Mouse (Mus musculus) hindbrain, embryonic 14.5 days (tissue): ENCODE results near the gene Slc3a1. TPM values are rescaled to one million over a fixed set of nuclear protein-coding genes. Genes with fewer than 3 reads are reported as not detected.

Experiments
- ATAC-seq: fragments of 200-750 bp; cut with Nextera tagmentation; 2 replicates; pipeline ENCODE4 v1.8.0; 2017; ENCODE audit warnings: moderate number of reproducible peaks, mild to moderate bottlenecking, moderate TSS enrichment, moderate library complexity; ENCODE audit not compliant: low FRiP score
- DNase-seq: peaks from one replicate; pipeline ENCODE4 v3.0.0-alpha.2; 2015; ENCODE audit warnings: low spot score
- H3K27ac ChIP-seq: fragments of 300-500 bp; sonication (generic); 2 replicates; pipeline ENCODE4 v1.5.1; 2014; ENCODE audit warnings: mild to moderate bottlenecking, moderate library complexity
- H3K27me3 ChIP-seq: fragments of 300-500 bp; sonication (generic); 2 replicates; pipeline ENCODE4 v1.6.1; 2014; ENCODE audit warnings: mild to moderate bottlenecking, low read length, mixed read lengths; ENCODE audit not compliant: control insufficient read depth, insufficient read depth
- H3K36me3 ChIP-seq: fragments of 300-500 bp; sonication (generic); replicated peaks from 2 replicates; pipeline ENCODE4 v1.6.1; 2014; ENCODE audit not compliant: control insufficient read depth, insufficient read depth
- H3K4me1 ChIP-seq: fragments of 300-500 bp; sonication (generic); replicated peaks from 2 replicates; pipeline ENCODE4 v1.6.1; 2014; ENCODE audit warnings: antibody characterized with exemption, low read length, mixed read lengths; ENCODE audit not compliant: control insufficient read depth, insufficient read depth
- H3K4me2 ChIP-seq: fragments of 300-500 bp; sonication (generic); replicated peaks from 2 replicates; pipeline ENCODE4 v1.6.1; 2014; ENCODE audit warnings: mild to moderate bottlenecking, moderate library complexity
- H3K4me3 ChIP-seq: fragments of 300-500 bp; sonication (generic); replicated peaks from 2 replicates; pipeline ENCODE4 v1.5.1; 2014; ENCODE audit warnings: mild to moderate bottlenecking, low read length
- H3K9ac ChIP-seq: fragments of 300-500 bp; sonication (generic); 2 replicates; pipeline ENCODE4 v1.6.1; 2014
- H3K9me3 ChIP-seq: fragments of 300-500 bp; sonication (generic); 2 replicates; pipeline ENCODE4 v1.6.1; 2016; ENCODE audit warnings: low read length; ENCODE audit not compliant: control insufficient read depth
- WGBS: fragments of 180-500 bp; shearing (Covaris S2); extraction: QIAGEN DNeasy Blood & Tissue Kit; methylation state at CpG from one replicate; pipeline ENCODE4 v1.1.7; 2014; 5-methylcytosine and 5-hydroxymethylcytosine counted together
- polyA plus RNA-seq: library from polyadenylated mRNA; unstranded; fragments of >200 nt; fragmentation: Nextera tagmentation; extraction: Ambion mirVana; gene quantifications from 2 replicates; pipeline ENCODE4 v1.2.1, GENCODE M21; 2014

Gene Slc3a1
- polyA plus RNA-seq, 1 experiment from 2014 or later: 0.25 TPM

GRCm38 (mm10) chr17:85043404-85043816 lies 15.2 kb downstream of the Slc3a1 start:
- Histone ChIP-seq H3K4me1 (no peaks in the 10 kb centered on the region), H3K9ac (no peak overlapping the region), H3K27me3 (no peaks in the 10 kb centered on the region), H3K9me3 (no peaks in the 10 kb centered on the region), H3K4me2 (no peak overlapping the region), H3K36me3 (no peaks in the 10 kb centered on the region), H3K27ac (no peak overlapping the region), H3K4me3 (no peak overlapping the region)
- 85% methylated on average over 6 of the region's 6 CpGs for WGBS
- no peak for DNase-seq
- no peak for ATAC-seq

GRCm38 (mm10) chr17:85044466-85044865 lies 16.3 kb downstream of the Slc3a1 start:
- Histone ChIP-seq H3K4me1 (no peaks in the 10 kb centered on the region), H3K9me3 (no peaks in the 10 kb centered on the region), H3K4me2 (no peak overlapping the region), H3K36me3 (no peaks in the 10 kb centered on the region), H3K9ac (no peak overlapping the region), H3K27me3 (no peaks in the 10 kb centered on the region), H3K4me3 (no peak overlapping the region), H3K27ac (no peak overlapping the region)
- 91% methylated on average over 5 of the region's 5 CpGs for WGBS
- no peak for ATAC-seq
- DNase-seq: no peak

DNA sequence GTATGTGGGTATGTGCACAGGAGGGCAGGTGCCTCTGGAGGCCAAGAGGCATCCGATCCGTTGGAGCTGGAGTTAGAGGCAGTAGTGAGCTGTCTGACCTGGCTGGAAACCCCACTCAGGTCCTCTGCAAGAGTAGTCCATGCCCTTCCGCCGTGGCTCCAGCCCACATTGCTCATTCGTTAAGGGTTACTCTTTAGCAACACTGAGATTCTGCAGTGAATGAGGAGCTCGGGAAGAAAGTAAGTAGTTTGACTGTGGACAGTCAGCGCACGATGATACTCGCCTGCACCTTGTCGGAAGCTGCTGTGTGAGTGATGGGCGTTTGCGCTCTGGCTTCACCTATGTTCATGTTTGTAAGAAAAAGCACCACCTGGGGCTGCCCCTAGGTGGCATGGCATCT lies 17.0 kb downstream of the Slc3a1 start:
- Histone ChIP-seq H3K4me1 (no peaks in the 10 kb centered on the region), H3K27ac (no peak overlapping the region), H3K4me3 (no peak overlapping the region), H3K4me2 (no peak overlapping the region), H3K9me3 (no peaks in the 10 kb centered on the region), H3K9ac (no peak overlapping the region), H3K27me3 (no peaks in the 10 kb centered on the region), H3K36me3 (no peaks in the 10 kb centered on the region)
- 90% methylated on average over 12 of the region's 12 CpGs for WGBS
- ATAC-seq: no peak
- DNase-seq: no peak

DNA sequence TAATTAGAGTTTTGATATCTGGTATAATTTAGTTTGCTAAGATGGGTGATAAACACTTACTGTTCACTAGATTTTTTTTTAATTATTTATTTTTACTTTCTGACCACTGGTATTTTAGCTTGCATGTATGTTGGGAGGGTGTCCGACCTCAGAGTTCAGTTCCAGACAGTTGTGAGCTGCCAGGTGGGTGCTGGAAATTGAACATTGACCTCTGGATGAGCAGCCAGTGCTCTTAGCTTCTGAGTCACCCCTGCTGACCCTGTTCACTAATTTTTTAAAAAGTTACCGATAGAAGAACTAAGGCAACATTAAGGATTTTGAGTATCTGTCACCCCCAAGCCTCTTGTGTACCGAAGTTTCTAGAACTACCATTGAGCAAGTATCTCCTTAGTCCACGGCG lies 20.2 kb downstream of the Slc3a1 start:
- no peak overlapping the region for H3K9ac ChIP-seq

DNA sequence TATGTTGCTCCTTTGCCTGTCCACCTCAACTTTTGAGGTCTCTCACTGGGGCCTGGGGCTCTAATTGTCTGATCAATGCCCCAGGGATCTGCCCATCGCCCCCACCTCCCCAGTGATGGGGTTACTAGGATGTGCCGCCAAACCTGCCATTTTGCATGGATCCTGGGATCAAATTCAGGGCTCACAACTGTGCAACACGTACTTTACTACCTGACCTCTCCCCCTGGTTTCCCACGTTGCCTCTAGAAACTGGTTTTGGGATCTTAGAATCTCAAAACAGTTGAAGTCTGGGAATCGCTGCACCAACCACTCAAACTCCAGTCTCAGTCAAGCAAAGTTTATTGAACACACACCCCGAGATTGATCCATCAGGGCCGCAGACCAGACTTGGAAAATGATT lies 30.1 kb downstream of the Slc3a1 start:
- H3K4me3 ChIP-seq: no peak overlapping the region
- H3K9me3 ChIP-seq: no peaks in the 10 kb centered on the region
- H3K4me2 ChIP-seq: no peak overlapping the region
- no peaks in the 10 kb centered on the region for H3K27me3 ChIP-seq
- DNase-seq (no peak), ATAC-seq (no peak)
- H3K27ac ChIP-seq: no peak overlapping the region
- peaks cover 11% of the 10 kb centered on the region for H3K36me3 ChIP-seq
- no peak overlapping the region for H3K9ac ChIP-seq
- no peaks in the 10 kb centered on the region for H3K4me1 ChIP-seq
- WGBS: 93% methylated on average over 7 of the region's 7 CpGs

More for the DNA sequence above, 20.2 kb downstream of the Slc3a1 start:
- no peak overlapping the region for H3K4me3 ChIP-seq
- H3K27ac ChIP-seq: no peak overlapping the region
- H3K4me2 ChIP-seq: no peak overlapping the region
- H3K4me1 ChIP-seq: no peaks in the 10 kb centered on the region
- 95% methylated on average over 5 of the region's 5 CpGs for WGBS
- DNase-seq (no peak), ATAC-seq (no peak)
- no peaks in the 10 kb centered on the region for H3K36me3 ChIP-seq
- no peaks in the 10 kb centered on the region for H3K9me3 ChIP-seq
- no peaks in the 10 kb centered on the region for H3K27me3 ChIP-seq

DNA sequence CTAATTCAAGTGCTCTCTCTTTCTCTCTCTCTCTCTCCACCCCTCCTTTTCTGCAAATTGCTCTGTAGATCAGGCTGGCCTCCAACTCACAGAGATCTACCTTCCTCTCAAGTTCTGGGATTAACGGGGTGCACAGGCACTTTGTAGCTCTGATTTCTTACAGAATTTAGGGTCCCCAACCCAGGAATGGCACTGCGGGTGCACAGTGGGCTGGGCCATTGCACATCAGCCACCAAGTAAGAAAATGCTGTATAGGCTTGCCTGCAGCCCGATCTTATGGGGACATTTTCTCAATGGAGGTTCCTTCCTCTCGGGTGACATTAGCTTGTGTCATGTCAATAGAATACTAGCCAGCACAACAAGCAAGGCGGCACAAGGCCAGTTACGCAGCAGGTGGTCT lies 31.0 kb downstream of the Slc3a1 start:
- Histone ChIP-seq H3K36me3 (peaks cover 19% of the 10 kb centered on the region), H3K4me3 (no peak overlapping the region), H3K9me3 (no peaks in the 10 kb centered on the region), H3K9ac (no peak overlapping the region), H3K4me2 (no peak overlapping the region), H3K27me3 (no peaks in the 10 kb centered on the region), H3K4me1 (no peaks in the 10 kb centered on the region), H3K27ac (no peak overlapping the region)
- WGBS: 84% methylated on average over 6 of the region's 6 CpGs
- DNase-seq (no peak), ATAC-seq (no peak)

GRCm38 (mm10) chr17:85063560-85063959 lies 35.4 kb downstream of the Slc3a1 start:
- Histone ChIP-seq H3K36me3 (peaks cover 64% of the 10 kb centered on the region), H3K4me2 (no peak overlapping the region)
- 89% methylated on average over 7 of the region's 7 CpGs for WGBS

GRCm38 (mm10) chr17:85067331-85067730 lies 39.2 kb downstream of the Slc3a1 start:
- peaks cover 98% of the 10 kb centered on the region for H3K36me3 ChIP-seq
- no peaks in the 10 kb centered on the region for H3K9me3 ChIP-seq
- 95% methylated on average over 7 of the region's 7 CpGs for WGBS
- no peaks in the 10 kb centered on the region for H3K27me3 ChIP-seq
- no peak overlapping the region for H3K4me3 ChIP-seq
- H3K9ac ChIP-seq: no peak overlapping the region
- no peak for ATAC-seq
- H3K4me1 ChIP-seq: no peaks in the 10 kb centered on the region
- H3K27ac ChIP-seq: no peak overlapping the region
- DNase-seq: no peak
- no peak overlapping the region for H3K4me2 ChIP-seq

More at GRCm38 (mm10) chr17:85063560-85063959, 35.4 kb downstream of the Slc3a1 start:
- Histone ChIP-seq H3K9ac (no peak overlapping the region), H3K27me3 (no peaks in the 10 kb centered on the region), H3K9me3 (no peaks in the 10 kb centered on the region), H3K4me1 (no peaks in the 10 kb centered on the region), H3K27ac (no peak overlapping the region), H3K4me3 (no peak overlapping the region)
- no peak for DNase-seq
- no peak for ATAC-seq

GRCm38 (mm10) chr17:85070658-85071057 lies 42.5 kb downstream of the Slc3a1 start:
- Histone ChIP-seq H3K36me3 (peaks cover 83% of the 10 kb centered on the region), H3K9ac (no peak overlapping the region), H3K27ac (no peak overlapping the region), H3K4me3 (no peak overlapping the region), H3K4me1 (no peaks in the 10 kb centered on the region), H3K27me3 (no peaks in the 10 kb centered on the region), H3K4me2 (no peak overlapping the region), H3K9me3 (no peaks in the 10 kb centered on the region)
- no peak for ATAC-seq
- no peak for DNase-seq
- 89% methylated on average over 6 of the region's 6 CpGs for WGBS

- Histone ChIP-seq H3K27ac (no peak overlapping the region), H3K4me3 (no peak overlapping the region), H3K9me3 (no peaks in the 10 kb centered on the region), H3K27me3 (no peaks in the 10 kb centered on the region), H3K36me3 (peaks cover 83% of the 10 kb centered on the region), H3K4me2 (no peak overlapping the region), H3K4me1 (no peaks in the 10 kb centered on the region), H3K9ac (no peak overlapping the region; the same call in 1 of the 2 replicates)
- ATAC-seq (no peak), DNase-seq (no peak)
- 84% methylated on average over 8 of the region's 8 CpGs for WGBS
Measured at GRCm38 (mm10) chr17:85071088-85071775, 43.1 kb downstream of the Slc3a1 start.
